Mouse (Mus musculus): ENCODE measurements around the gene Smarca2. TPM values are rescaled to one million over a fixed set of nuclear protein-coding genes. Genes with fewer than 3 reads are reported as not detected.
A peak's percentile ranks its signal among the peaks of the same experiment; 100 is the strongest.
"Not testable (repeated sequence)": the region's sequence is repeated elsewhere in the genome, so short reads cannot be mapped to it uniquely, and the experiment has no call there.

Smarca2 gene
- polyA plus RNA-seq, 1 experiment from 2014 or later = 45.5 TPM

GRCm38 (mm10) chr19:26733546-26734100, 128.8 kb downstream of the Smarca2 start:
- Histone ChIP-seq H3K27ac (peak overlapping the region; percentile 18; the same call in 1 of the 2 replicates), H3K4me1 (peaks cover 15% of the 10 kb centered on the region), H3K4me3 (replicated peaks) (no peak overlapping the region), H3K4me2 (no peak overlapping the region), H3K27me3 (no peaks in the 10 kb centered on the region), H3K36me3 (no peaks in the 10 kb centered on the region), H3K9ac (no peak overlapping the region), H3K9me3 (replicated peaks) (no peaks in the 10 kb centered on the region)
- ATAC-seq (replicated peaks; ENCODE audit: low FRiP score) = 0 out of 2 replicates have a peak, but pooled peaks have one; percentile 12
- WGBS = 69% methylated on average over 7 of the region's 7 CpGs

DNA sequence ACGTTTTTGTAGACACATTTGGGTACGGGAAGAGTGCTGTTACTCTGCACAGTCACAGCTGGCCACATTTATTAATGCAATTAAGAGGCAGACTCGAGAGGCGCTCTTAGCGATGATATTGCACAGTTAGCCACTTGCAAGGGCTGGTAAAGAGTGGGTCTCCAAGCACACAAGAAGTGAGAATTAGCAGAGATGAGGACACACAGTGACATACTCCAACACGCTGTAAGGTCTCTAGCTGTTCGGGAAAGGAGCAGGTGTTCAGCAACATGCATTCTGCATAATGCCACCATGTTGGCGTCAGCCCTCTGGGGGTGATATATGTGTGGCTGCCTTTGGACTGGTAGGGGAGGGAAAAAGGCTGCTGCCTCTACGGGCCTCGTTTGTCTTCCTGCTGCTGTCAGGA, 129.9 kb downstream of the Smarca2 start:
- Histone ChIP-seq H3K27me3 (no peaks in the 10 kb centered on the region), H3K27ac (no peak overlapping the region), H3K36me3 (no peaks in the 10 kb centered on the region), H3K9me3 (replicated peaks) (no peaks in the 10 kb centered on the region), H3K9ac (no peak overlapping the region), H3K4me2 (no peak overlapping the region), H3K4me3 (replicated peaks) (no peak overlapping the region), H3K4me1 (peaks cover 15% of the 10 kb centered on the region)
- no peak for ATAC-seq (replicated peaks; ENCODE audit: low FRiP score)
- 70% methylated on average over 10 of the region's 10 CpGs for WGBS

DNA sequence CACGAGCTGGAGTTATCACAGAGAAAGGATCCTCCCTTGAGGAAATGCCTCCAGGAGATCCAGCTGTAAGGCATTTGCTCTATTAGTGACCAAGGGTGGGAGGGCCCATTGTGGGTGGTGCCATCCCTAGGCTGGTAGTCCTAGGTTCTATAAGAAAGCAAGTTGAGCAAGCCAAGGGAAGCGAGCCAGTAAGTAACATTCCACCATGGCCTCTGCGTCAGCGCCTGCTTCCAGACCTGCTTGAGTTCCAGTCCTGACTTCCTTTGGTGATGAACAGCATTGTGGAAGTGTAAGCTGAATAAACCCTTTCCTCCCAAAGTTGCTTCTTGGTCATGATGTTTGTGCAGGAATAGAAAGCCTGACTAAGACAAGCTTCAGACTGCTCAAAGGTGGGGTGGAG, 140.2 kb downstream of the Smarca2 start:
- not testable (repeated sequence) for H3K27ac ChIP-seq; H3K4me3 ChIP-seq (replicated peaks); H3K27me3 ChIP-seq; H3K9me3 ChIP-seq (replicated peaks); H3K9ac ChIP-seq; ATAC-seq (replicated peaks; ENCODE audit: low FRiP score); H3K4me2 ChIP-seq; H3K36me3 ChIP-seq
- peaks cover 16% of the 10 kb centered on the region for H3K4me1 ChIP-seq
- WGBS = 90% methylated on average over 4 of the region's 4 CpGs

GRCm38 (mm10) chr19:26745567-26745966, 140.7 kb downstream of the Smarca2 start:
- 94% methylated on average over 7 of the region's 7 CpGs for WGBS
- H3K9me3 ChIP-seq (replicated peaks) = no peaks in the 10 kb centered on the region

DNA sequence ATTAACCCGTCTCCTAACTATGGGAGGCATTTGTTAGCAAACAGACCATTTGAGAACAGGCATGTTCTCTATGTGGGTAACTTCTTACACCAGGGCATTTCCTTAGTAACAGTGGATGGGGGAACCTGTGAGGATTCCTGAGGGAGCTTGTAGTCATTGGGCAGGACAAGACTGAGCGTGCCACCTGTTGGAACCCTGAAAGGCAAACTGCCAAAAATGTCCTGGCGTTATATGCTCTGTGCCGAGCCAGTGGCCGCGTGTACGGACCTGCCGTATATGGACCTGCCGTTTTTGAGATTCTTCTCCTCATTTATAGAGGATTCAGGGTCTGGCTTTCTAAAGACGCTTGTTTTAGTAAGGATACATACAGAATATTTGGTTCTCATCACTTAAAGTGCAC, 141.4 kb downstream of the Smarca2 start:
- H3K4me2 ChIP-seq = no peak overlapping the region
- no peak for ATAC-seq (replicated peaks; ENCODE audit: low FRiP score)
- 86% methylated on average over 10 of the region's 10 CpGs for WGBS
- no peaks in the 10 kb centered on the region for H3K9me3 ChIP-seq (replicated peaks)
- H3K4me1 ChIP-seq = peaks cover 17% of the 10 kb centered on the region
- H3K36me3 ChIP-seq = no peaks in the 10 kb centered on the region
- no peaks in the 10 kb centered on the region for H3K27me3 ChIP-seq
- H3K27ac ChIP-seq = peak overlapping the region; percentile 100
- H3K4me3 ChIP-seq (replicated peaks) = no peak overlapping the region
- no peak overlapping the region for H3K9ac ChIP-seq

More at GRCm38 (mm10) chr19:26745567-26745966, 140.7 kb downstream of the Smarca2 start:
- H3K9ac ChIP-seq = no peak overlapping the region
- H3K27ac ChIP-seq = no peak overlapping the region
- ATAC-seq (replicated peaks; ENCODE audit: low FRiP score) = no peak
- no peak overlapping the region for H3K4me3 ChIP-seq (replicated peaks)
- no peaks in the 10 kb centered on the region for H3K36me3 ChIP-seq
- H3K4me2 ChIP-seq = no peak overlapping the region
- no peaks in the 10 kb centered on the region for H3K27me3 ChIP-seq
- peaks cover 17% of the 10 kb centered on the region for H3K4me1 ChIP-seq

DNA sequence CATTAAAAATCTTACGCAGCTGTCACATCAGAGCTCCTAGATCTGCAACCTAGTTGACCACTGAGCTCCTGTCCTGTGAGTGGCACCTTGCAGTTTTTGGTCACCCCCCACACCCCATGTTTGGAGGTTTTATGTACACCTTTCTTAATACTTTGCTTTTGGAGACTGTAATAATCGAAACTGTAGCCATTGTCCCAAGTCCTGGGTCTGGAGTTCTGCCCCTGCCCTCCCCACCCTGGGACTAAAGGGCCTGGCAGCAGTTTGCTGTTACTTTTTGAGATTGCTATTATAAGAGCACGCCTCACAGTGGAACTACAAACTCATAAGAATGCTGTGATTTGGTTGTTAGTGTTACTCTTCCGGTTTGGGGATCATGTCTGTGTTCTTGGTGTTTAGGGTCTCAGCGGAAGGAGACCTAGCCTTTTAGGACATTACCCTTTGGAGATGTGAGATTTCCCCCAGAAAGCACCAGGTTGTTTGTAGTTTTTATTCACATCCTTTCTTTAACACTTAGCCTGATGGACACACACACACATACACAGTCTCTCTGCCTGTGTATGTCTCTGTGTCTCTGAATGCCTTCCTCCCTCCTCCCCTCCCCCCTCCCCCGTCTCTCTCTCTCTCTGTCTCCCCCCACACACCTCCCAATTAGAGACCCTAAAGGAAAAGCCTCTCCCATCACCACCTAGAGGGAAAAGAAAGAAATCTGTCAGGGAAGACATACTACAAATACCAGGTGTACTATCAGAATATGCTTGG, 142.0 kb downstream of the Smarca2 start:
- WGBS = 44% methylated on average over 6 of the region's 6 CpGs

DNA sequence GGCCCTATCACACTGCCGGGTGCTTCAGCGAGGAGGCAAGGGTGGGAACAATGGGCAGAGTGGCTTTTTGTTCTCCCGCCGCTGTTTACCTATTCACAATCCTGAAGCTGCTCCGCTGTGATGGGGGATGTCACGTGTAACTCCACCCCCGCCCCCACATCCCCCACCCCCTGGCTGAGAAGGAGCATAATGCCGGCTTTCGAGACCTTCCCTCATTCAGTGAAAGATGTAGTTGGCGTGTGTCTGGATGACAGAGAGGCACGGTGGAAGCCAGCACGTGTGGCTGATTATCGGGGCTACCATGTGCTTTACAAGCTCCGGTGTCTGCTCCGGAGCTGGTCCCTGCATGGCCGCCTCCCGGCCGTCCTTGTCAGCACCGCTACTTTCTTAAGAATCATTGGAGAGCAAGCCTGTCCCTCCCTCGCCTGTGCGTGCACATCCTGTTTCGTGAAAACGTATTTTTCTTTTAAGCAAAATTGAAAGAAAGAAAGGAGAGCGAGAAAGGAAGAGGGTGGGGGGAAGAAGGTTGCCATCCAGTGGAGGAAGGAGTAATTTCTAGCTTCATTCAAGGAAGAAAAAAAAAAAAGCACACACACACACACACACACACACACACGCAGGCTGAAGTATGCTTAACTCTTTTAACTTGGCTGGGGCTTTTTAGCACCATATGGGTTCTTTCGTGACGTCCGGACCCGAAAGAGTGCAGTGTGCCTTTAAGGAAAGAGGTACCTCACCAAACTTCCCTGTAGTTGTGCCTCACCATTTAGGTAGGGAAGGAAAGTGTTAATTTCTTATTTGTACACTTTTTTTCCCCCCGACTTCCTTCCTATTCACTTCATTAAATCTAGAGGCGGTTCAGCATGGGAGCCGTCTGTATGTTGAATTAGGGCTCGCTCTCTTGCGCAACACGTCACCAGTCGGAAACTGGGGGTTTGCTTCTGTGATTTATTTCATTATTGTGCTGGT, 143.0 kb downstream of the Smarca2 start:
- Histone ChIP-seq H3K4me1 (peaks cover 22% of the 10 kb centered on the region), H3K9ac (peak overlapping the region; percentile 66), H3K36me3 (peaks cover 8% of the 10 kb centered on the region), H3K4me3 (replicated peaks) (peak overlapping the region; percentile 56), H3K27me3 (no peaks in the 10 kb centered on the region), H3K4me2 (peak overlapping the region; percentile 79), H3K9me3 (replicated peaks) (no peaks in the 10 kb centered on the region), H3K27ac (peak overlapping the region; percentile 100)
- under 1% methylated on average over 36 of the region's 36 CpGs for WGBS
- ATAC-seq (replicated peaks; ENCODE audit: low FRiP score) = peak; percentile 94

More for the DNA sequence above, 142.0 kb downstream of the Smarca2 start:
- H3K9ac ChIP-seq = peak overlapping the region; percentile 66
- peaks cover 2% of the 10 kb centered on the region for H3K36me3 ChIP-seq
- peak overlapping the region; percentile 56 for H3K4me3 ChIP-seq (replicated peaks)
- H3K27ac ChIP-seq = peak overlapping the region; percentile 100
- H3K27me3 ChIP-seq = no peaks in the 10 kb centered on the region
- H3K4me2 ChIP-seq = peak overlapping the region; percentile 79
- peak; percentile 12 for ATAC-seq (replicated peaks; ENCODE audit: low FRiP score)
- H3K9me3 ChIP-seq (replicated peaks) = no peaks in the 10 kb centered on the region
- peaks cover 17% of the 10 kb centered on the region for H3K4me1 ChIP-seq

DNA sequence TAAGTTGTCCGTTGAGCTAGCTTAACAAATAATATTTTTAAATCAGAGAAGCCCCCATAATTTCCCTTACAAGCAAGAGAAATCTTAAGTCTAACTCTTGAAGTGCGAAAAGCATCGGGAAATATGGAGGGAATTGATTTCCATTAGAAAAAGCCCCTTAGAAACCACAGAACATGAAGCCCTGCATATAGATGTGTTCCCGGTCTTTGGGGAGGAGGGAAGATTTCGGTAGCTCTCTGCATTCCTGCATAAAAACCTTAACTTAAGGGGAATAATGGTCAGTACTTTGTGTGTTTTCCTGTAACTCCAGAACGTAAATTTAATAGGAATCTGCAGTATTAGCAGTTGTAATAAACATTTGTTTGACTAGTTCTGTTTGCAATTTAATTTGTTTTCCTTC, 143.8 kb downstream of the Smarca2 start:
- Histone ChIP-seq H3K4me3 (replicated peaks) (peak overlapping the region; percentile 56), H3K4me1 (peaks cover 31% of the 10 kb centered on the region), H3K4me2 (peak overlapping the region; percentile 79), H3K27me3 (no peaks in the 10 kb centered on the region), H3K9me3 (replicated peaks) (no peaks in the 10 kb centered on the region), H3K27ac (peak overlapping the region; percentile 100), H3K36me3 (peaks cover 8% of the 10 kb centered on the region), H3K9ac (peak overlapping the region; percentile 66)
- 2% methylated on average over 6 of the region's 6 CpGs for WGBS
- ATAC-seq (replicated peaks; ENCODE audit: low FRiP score) = no peak

GRCm38 (mm10) chr19:26749427-26750137, 144.7 kb downstream of the Smarca2 start:
- peaks cover 40% of the 10 kb centered on the region for H3K4me1 ChIP-seq

GRCm38 (mm10) chr19:26752611-26753163, 147.8 kb downstream of the Smarca2 start:
- no peak overlapping the region for H3K4me3 ChIP-seq (replicated peaks)
- H3K27ac ChIP-seq = peak overlapping the region; percentile 87
- H3K9ac ChIP-seq = no peak overlapping the region
- H3K27me3 ChIP-seq = no peaks in the 10 kb centered on the region
- H3K4me2 ChIP-seq = no peak overlapping the region
- 58% methylated on average over 15 of the region's 15 CpGs for WGBS
- peaks cover 8% of the 10 kb centered on the region for H3K36me3 ChIP-seq
- ATAC-seq (replicated peaks; ENCODE audit: low FRiP score) = no peak
- H3K4me1 ChIP-seq = peaks cover 34% of the 10 kb centered on the region
- no peaks in the 10 kb centered on the region for H3K9me3 ChIP-seq (replicated peaks)

More at GRCm38 (mm10) chr19:26749427-26750137, 144.7 kb downstream of the Smarca2 start:
- no peaks in the 10 kb centered on the region for H3K27me3 ChIP-seq
- peak overlapping the region; percentile 21; the same call in 1 of the 2 replicates for H3K9ac ChIP-seq
- no peak for ATAC-seq (replicated peaks; ENCODE audit: low FRiP score)
- peaks cover 8% of the 10 kb centered on the region for H3K36me3 ChIP-seq
- no peaks in the 10 kb centered on the region for H3K9me3 ChIP-seq (replicated peaks)
- 13% methylated on average over 11 of the region's 11 CpGs for WGBS
- peak overlapping the region; percentile 100 for H3K27ac ChIP-seq
- peak overlapping the region; percentile 56 for H3K4me3 ChIP-seq (replicated peaks)
- peak overlapping the region; percentile 79 for H3K4me2 ChIP-seq

GRCm38 (mm10) chr19:26753266-26753872, 148.5 kb downstream of the Smarca2 start:
- no peak overlapping the region for H3K4me3 ChIP-seq (replicated peaks)
- 47% methylated on average over 7 of the region's 7 CpGs for WGBS

More at GRCm38 (mm10) chr19:26753266-26753872, 148.5 kb downstream of the Smarca2 start:
- Histone ChIP-seq H3K9me3 (replicated peaks) (no peaks in the 10 kb centered on the region), H3K9ac (no peak overlapping the region), H3K4me2 (no peak overlapping the region), H3K36me3 (peaks cover 8% of the 10 kb centered on the region), H3K27me3 (no peaks in the 10 kb centered on the region), H3K27ac (peak overlapping the region; percentile 87), H3K4me1 (peaks cover 39% of the 10 kb centered on the region)
- ATAC-seq (replicated peaks; ENCODE audit: low FRiP score) = no peak

All from kidney, embryonic 15.5 days (tissue).